Mouse (Mus musculus) cerebellum, postnatal 10 days (tissue): ENCODE data around the gene Bbs7.
"Not testable (repeated sequence)": the region's sequence is repeated elsewhere in the genome, so short reads cannot be mapped to it uniquely, and the experiment has no call there.

Experiments
- DNase-seq, 2 experiments: peaks; one replicate each; pipeline ENCODE4 v3.0.0; 2021; ENCODE audit warnings: mixed read lengths in 2 of 2

Bbs7 gene

DNA sequence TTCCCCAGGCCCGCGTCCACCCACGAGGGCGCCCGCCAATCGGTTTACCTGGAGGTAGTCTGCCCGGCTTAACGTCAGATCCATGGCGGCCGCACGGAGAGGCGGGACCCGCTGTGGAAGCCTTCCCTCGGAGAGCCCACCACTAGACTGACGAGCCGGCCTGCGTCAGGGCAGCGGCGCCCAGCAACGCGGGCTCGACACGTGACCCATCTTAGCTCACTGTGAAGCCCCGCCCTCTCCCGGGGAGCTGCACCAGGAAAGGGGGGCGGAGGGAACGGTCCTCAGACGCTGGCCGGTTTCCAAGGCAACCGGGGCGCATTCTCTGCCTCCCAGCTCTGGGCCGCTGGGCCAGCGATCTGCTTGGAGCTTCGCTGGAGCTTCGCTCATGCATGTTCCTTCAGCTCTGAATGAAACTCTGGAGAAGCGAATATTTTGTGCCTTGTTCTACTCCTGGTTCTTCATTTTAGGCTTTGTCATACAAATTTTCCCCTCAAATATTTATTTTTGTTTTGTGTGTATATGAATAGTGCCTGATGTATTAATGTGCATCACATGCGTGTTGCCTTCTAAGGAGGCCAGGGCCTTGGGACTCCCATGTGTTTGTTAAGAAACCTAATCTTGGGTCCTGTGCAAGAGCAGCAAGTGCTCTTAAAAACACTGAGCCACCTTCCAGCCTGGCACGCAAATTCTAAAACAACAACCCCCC is at the start of gene Bbs7:
Gene Bbs7, minus strand, starts transcription at position 276 of the 706 bp plus-strand sequence.
- DNase-seq, result peak; percentile 97 to 98

DNA sequence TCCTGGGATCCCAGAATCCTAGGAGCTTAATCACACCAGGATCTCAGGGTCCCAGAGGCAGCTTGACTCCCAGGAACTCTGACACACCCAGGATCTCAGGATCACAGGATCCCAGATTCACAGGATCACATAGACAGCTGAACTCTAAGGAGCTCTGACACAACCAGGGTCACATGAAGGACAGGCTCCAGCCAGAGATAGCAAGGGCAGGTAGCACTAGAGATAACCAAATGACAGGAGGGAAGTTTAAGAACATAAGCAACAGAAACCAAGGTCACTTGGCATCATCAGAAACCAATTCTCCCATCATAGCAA is 31.9 kb upstream of the Bbs7 start:
- not testable (repeated sequence) for DNase-seq

DNA sequence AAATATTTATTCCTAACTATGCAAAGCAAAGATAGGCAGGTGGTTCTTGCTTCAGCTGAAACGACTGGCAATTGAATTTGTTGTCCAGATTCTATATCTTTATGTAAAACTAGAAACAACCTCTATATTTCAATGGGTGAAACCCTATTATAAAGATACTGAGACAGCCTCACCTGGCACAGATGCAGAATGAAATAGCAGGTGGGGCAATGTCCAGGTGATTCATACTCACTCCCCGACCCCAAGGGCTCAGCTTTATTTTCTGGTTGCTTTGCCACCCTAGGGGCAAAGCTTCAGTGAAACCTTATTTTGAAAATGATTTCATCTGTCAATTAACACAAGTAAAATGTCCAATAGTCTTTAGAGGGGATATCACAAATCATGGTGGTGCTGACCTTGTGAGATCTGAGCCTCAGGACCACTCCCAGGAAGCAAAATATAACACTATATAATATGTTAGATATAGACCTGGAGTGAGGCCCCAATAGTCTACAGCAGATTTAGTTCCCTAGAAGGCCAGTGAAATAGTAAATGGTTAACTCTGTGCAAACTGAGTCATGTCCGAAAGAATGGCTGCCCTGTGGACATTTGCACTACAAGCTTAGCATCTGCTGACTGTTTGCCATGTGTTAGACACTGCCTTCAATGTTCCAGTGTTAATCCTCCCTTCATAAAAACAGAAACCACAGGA is 31.4 kb upstream of the Bbs7 start:
- no peak for DNase-seq

DNA sequence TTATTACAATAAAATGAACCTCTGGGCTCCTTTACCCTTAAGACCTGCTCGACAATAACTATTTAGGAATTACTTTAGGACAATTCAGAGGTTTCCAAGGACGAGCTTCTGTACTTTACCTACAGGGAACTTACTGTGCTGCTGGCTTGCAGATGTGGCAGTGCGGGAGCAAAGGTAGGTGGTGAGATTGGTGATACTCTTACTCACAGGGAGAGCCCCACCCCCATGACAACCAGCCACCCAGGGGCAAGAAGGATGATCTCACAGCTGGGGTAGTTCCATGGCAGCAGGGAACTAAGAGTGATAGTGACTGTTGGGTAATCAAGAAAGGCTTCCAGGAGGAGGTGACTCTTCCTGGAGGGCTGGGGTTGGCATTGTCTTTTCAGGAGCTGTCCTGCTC is 30.1 kb upstream of the Bbs7 start:
- DNase-seq, result no peak

DNA sequence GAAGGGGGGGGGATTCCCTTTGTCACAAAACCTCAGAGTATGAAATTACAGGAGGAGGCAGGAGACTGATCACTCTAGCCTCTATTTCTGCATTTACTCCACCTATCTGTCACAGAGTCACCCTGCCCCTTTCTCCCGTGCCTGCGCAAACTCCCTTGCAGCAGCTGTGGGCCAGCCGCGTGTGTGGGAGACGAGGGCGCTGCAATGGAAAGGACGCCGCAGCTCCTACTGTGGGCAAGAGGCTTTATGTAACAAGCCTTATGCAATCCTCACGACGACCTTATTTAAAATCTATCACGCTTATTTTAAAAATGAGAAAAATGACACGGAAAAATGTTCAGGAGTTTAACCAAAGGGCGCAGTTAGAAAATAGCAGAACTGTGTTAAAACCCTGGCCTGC is 29.5 kb upstream of the Bbs7 start:
- no peak for DNase-seq

DNA sequence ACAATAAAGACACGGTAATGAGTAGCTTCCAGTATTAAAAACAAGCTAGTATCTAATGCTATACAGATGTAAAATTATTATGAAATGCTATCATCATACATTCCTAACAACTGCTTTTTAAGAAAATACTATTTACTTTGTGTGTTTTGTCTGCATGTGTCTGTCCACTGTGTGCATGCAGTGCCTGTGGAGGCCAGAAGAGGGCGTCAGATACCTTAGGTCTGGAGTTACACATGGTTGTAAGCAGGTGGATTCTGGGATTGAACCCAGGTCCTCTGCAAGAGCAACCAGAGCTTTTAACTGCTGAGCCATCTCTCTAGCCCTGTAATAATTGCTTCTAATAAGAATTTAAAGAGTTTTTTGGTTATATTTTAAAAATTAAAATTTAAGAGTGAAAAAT is 27.5 kb upstream of the Bbs7 start:
- DNase-seq, result peak; percentile 9 to 14

DNA sequence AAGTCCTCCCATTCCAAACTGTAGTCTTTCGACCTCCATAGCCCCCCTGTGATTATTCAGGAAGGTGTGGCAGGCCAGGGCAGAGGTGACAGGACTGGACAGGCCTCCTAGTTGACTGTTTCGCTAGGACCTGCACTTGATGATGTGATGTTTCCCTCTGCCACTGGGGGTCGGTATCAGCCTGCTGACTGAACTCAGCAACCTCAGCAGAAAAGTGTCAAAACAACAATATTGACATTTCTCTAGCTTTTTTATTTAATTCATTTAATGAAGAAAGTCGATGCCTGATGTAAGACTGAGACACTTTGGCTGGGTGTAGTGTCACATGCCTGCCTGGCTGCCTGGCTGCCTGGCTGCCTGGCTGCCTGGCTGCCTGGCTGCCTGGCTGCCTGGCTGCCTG is 22.2 kb upstream of the Bbs7 start:
- DNase-seq, result peak; percentile 74 to 77

DNA sequence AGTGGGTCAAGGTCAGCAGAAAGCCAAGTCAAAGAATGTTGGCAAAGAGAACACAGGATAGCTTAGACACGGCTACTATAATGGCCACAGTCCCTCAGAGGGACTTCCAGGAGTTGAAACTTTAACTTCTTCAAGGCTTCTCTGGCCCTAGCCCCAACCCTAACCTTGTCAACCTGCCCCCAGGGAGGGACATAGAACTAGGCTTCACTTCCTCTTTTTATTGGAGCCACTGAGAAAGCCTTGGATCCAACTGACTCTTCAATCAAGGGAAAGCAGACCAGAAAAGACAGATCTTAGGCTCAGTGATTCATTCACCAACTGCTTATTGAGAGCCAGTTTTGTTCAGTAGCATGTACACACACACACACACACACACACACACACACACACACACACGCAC is 13.5 kb upstream of the Bbs7 start:
- DNase-seq, result no peak

DNA sequence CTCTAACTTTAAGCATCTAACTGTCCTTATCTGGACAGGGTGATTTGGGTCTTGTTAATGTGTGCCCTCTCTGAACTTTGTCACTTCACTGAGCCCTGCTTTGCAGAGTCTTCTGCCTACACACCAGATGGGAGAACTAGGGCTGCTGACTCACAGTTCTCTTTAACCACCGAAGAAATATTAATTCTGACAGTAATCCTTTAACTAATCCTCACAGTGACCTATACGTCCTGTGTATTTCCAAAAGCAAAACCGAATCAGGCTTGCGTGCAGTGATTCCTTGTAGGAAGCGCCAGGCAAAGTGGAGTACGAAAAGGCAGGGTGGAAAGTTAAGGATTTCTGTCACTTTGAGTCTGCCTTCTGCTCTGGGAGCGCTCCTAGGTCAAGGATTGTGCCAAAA is 4.9 kb upstream of the Bbs7 start:
- DNase-seq, result no peak

DNA sequence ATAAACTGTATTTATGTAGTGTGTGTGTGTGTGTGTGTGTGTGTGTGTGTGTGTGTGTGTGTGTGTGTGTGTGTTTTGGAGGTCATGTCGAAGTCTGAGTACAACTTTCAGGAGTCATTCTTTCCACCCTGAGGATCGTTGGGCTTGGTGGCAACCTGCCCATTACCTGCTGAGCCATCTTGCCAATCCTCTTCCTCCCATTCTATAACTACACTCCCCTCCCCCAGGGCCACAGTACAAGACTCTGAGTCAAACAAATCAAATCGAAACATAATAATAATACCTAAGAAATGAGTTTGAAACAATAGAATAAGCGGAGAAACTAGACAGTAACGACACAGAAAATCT is 605 bp upstream of the Bbs7 start:
- DNase-seq, result peak; percentile 63 to 75

DNA sequence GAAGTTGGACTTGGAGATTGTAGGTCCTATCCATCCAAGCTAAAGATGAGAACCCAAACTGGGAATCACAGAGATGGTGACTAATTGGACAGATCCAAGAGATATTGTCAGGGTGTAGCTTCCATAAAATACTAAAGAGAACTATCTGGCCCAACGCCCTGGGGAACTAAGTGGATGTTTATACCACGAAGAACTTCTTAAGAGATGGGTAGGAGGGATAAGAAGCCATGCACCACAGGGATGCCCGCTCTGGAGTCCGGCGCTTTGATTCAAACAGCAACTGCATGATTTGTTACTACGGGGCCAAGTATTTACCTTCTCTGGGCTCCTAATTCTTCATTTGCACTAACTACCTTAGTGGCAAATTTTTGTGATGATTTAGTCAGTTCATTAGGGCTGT is 590 bp downstream of the Bbs7 start:
- peak; percentile 28 to 34 for DNase-seq

DNA sequence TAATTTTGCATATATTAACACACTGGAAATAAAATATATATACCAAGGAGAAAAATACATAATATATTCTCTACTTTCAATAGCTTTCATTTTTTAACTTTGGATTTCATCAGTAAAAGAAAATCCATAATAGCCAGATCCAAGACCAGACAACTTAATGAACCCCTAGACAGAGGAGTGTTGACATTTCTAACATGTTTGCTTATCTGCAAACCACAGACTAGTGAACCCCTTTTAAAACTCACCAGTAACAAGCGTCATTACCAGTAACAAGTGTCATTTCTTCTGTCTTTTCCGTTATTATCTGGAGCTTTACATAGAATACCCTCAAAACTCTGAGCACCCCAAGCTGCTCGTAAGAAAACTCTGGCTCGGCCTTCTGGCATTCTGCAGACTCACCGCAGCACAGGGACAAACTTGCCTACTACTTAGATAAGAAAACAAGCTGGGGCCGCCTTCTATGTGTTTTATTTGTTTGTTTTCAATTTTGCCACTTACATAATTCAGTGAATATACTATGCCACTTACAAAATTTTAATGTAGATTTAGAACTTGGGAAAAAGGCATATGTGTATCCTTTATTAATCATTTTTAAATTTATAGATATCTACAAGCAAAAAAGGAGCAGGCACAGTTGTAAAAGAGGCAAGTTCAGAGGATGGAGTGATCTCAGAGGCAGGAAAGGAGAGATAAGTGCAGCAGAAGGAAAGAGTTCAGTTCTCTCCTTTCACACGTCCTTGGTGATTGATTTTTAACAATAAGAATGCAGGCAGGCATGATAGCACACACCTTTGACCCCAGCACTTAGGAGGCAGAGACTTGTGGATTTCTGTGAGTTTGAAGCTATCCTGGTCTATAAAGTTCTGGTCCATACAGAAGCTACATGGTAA is 7.1 kb downstream of the Bbs7 start:
- no peak for DNase-seq

DNA sequence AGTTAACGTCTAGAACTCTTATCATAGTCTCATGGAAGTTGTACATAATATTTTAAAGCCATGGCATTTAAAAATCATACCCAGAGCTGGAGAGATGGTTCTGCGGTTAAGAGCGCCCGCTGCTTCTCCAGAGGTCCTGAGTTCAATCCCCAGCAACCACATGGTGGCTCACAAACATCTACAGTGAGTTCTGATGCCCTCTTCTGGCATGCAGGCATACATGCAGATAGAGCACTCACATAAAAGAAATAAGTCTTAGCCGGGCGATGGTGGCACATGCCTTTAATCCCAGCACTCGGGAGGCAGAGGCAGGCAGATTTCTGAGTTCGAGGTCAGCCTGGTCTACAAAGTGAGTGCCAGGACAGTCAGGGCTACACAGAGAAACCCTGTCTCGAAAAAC is 13.5 kb downstream of the Bbs7 start:
- DNase-seq, result not testable (repeated sequence)

DNA sequence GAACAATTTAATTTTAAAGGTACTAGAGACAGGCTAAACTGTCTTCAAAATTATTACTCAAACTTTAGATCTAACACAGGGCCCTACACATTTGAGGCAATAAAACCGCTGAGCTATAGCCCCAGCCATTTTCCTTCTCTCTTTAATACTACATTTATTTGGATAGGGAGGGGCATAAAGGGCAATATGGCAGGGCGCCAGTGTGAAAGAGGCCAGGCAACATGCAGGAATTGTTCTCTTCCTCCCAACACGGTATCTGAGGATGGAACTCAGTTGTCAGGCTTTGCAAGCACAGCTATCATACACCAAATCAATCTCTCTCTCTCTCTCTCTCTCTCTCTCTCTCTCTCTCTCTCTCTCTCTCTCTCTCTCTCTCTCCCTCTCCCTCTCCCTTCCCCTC is 14.5 kb downstream of the Bbs7 start:
- no peak for DNase-seq

DNA sequence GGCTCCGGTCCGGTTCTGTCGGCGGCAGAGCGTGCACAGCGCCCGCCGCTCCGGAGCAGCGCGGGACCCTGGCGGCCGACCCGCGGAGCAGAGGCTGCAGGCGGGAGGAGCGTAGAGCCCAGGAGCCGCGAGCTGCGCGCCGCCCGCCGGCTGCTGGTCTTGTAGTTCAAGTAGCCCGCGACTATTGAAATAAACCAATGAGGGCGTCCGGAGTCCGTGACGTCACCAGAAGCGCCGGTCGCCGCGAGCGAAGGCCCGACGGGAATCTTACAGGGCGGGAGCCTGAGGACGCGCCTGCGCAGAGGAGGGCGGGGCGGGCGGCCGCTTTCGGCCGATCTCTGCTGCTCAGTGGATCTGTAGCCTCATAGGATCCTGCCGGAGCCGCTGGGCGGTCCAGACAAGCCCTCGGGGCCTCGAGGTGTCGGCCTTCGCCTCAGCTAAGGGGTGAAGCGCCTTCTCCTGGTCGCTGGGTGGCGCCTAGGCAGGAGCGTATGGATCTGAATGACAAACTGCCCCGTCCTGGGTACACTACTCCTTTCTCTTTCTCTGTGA is 41.4 kb downstream of the Bbs7 start, which contains the start of gene Ccna2:
Gene Ccna2, minus strand, starts transcription at position 324 of the 552 bp plus-strand sequence.
- DNase-seq, result peak; percentile 99

DNA sequence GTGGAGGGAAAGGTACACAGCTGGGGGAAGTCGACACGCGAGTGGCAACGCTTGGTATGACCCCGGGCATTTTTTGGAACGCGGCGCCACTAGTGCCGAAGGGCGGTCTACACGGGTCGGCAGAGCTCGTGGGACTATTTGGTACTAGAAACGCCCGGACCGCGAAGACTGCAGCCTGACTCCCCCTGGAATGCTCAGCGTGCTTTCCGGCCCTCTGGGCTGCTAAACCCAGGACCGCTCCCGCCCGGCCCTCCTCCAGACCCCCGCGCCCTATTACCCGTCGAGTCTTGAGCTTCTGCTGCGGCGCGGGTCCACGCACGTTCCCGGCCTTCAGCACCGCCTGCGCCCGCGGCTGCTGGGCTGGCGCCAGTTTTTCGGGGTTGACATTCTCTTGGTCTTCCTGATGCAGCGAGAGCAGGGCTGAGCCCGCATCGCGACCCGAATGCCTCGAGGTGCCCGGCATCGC is 41.9 kb downstream of the Bbs7 start:
- DNase-seq, result peak in 1 of 2 experiments; percentile 66

DNA sequence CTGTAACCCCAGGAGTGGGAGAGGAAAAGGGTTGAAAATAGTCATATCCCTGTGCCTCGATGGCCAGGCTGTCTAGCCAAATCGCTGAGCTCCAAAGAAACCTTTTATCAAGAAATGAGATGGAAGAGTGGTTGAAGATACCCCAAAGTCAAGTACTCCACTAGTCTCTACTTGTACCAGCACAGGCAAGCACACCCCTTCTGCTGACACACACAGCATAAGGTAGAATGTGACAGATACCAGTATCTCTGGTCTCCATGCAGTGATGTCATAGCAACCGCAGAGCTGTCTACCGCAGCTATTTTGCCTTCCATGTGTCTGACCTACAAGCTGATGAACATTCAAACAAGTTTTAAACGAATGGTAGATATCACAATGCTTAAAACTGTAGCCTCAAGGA is 43.4 kb downstream of the Bbs7 start:
- no peak for DNase-seq

DNA sequence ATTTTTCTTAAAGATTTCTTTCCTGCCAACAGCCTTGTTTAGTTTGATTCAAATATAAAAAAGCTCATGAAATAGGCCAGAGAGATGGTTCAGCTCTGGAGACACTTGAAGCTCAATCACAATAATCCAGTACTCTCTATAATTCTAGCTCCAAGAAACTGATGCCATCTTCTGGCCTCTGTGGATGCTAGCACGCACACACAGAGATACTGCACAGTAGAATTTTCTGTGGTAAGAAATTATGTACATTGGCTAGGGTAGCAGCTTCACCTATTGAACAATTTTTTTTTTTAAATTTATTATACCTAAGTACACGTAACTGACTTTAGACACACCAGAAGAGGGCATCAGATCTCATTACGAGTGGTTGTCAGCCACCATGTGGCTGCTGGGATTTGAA is 49.6 kb downstream of the Bbs7 start:
- no peak for DNase-seq

DNA sequence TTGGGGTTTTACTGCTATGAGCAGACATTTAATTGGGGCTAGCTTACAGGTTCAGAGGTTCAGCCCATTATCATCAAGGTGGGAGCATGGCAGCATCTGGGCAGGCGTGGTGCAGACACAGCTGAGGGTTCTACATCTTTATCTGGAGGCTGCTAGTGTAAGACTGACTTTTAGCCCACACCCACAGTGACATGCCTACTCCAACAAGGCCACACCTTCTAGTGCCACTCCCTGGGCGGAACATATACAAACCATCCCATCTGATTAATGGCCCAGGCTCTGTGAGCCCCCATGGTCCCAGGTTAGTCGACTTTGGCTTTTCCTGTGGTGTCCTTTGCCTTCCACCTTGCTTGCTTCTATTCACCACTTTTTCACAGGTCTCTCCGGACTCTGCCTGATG is 53.7 kb downstream of the Bbs7 start:
- no peak for DNase-seq

DNA sequence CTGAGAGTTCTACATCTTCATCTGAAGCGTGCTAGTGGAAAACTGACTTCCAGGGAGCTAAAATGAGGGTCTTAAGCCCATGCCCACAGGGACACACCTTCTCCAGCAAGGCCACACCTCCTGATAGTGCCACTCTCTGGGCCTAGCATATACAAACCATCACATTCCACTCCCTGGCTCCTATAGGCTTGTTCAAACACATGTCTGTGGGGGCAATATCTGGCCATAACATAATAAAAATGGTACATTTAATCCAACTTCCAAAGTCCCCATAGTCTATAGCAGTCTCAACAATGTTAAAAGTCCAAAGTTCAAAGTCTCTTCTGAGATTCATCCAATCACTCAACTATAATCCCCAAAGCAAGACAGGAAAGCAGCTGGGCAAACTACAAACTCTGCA is 55.7 kb downstream of the Bbs7 start:
- no peak for DNase-seq

DNA sequence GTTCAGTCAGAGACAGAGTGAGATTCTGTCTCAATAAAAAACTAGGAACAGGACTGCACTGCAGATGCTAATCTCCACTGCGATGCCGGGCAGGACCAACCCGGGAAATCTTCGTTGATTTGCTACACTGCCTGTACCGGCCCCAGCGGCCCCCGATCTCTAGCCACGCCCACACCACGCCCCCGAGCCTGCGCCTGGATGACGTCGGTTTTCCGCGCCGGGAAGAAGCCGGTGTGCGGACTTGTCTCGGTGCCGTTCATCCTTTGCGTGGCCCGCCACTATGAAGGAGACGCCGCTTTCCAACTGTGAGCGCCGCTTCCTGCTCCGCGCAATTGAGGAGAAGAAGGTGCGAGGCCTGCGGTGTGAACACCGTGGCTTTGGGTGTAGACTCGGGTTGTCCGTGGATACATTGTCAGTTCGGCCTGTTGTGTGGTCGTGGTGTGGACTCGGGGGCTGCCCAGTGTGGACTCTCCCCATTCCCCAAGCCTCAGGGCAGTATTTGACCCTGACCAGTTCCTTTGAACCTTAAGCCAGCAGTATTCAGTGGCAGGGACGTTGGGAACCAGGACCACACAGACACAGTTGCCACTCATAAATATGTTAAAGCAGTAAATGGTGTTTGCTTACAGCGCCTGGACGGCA is 60.8 kb downstream of the Bbs7 start, which contains the start of gene Exosc9:
Gene Exosc9, plus strand, starts transcription at position 201 of the 642 bp plus-strand sequence.
- peak; percentile 99 for DNase-seq

DNA sequence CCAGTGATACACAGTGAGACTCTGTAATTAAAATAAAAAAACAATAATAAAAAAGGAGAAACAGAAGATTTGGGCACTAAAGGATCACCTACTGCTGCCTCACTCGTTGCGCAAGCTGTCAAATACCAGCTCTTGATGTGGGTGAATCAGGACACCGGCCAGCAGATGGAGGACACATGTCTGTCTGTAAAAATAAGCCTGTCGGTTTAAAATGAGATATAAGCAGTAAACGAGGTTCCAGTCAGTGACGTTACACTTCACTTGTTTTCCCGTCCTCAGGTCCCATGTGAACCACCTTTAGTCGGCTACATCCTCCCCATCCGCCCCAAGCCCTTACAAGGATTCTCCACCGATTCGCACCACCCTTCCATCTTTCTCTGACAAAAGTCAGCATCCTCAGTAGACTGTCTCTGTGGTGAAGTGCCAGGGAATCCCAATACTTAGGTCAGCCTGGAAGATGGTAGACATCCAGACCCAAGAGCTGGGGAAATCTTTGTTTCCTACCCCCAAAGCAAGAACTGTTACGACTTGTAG is 61.4 kb downstream of the Bbs7 start:
- peak; percentile 34 to 58 for DNase-seq
